Mouse (Mus musculus): ENCODE data around the gene Tnf.

- TF ChIP-seq CTCF (IDR thresholded peaks at IDR 0.05; ENCODE audit: extremely low read depth, insufficient read length, insufficient replicate concordance, low read depth, low read length), result no peak
- no peak for TF ChIP-seq POLR2A (IDR thresholded peaks at IDR 0.05; ENCODE audit: low read depth, low read length)
Observed at GRCm38 (mm10) chr17:35190096-35190495, 11.7 kb downstream of the Tnf start.

Measured in small intestine, adult 2 months (tissue).